Mouse (Mus musculus): ENCODE data around the gene Hnf4a. TPM values are rescaled to one million over a fixed set of nuclear protein-coding genes. Genes with fewer than 3 reads are reported as not detected.

The Hnf4a gene
- polyA plus RNA-seq (2017; shearing (Covaris generic)): not detected

GRCm38 (mm10) chr2:163506300-163507004, at the start of gene Hnf4a:
Gene Hnf4a (plus strand): TSS chr2:163506808.

GRCm38 (mm10) chr2:163472466-163472851, 34.1 kb upstream of the Hnf4a start, which contains the start of gene Fitm2:
Gene Fitm2 (minus strand): TSS chr2:163472629.

DNA sequence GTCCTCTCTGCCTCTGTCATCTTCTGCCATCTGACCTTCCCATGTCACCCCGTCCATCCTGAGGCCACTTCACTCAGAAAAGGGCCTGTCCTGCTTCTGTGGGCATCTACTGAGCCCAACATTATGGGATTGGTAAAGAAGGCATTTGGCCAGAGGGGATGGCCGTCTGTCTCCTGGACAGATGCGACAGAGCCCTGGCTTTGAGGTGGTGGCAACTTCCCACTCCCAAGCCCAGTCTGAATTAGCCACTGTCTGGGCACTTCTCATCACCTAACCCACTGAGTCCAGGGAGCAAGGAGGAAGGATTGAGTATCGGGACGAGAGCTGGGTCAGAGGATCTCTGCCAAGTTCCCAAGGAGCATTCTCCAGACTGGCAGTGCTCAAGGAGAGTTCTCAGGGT, 14.6 kb upstream of the Hnf4a start, which contains the start of gene R3hdml:
Gene R3hdml, plus strand, starts transcription at position 301 of the 400 bp plus-strand sequence.

GRCm38 (mm10) chr2:163602101-163602971, 95.7 kb downstream of the Hnf4a start, which contains the start of gene Ttpal:
Gene Ttpal (plus strand): TSS chr2:163602314.

Other genes starting within 250 kb of the Hnf4a start
- gene Jph2, start 108.8 kb upstream of the Hnf4a start, polyA plus RNA-seq (2017; shearing (Covaris generic)): not detected
- gene Oser1, start 82.1 kb upstream of the Hnf4a start, polyA plus RNA-seq (2017; shearing (Covaris generic)): 93.7 TPM
- not detected for gene Gdap1l1, start 68.3 kb upstream of the Hnf4a start, polyA plus RNA-seq (2017; shearing (Covaris generic))
- gene Fitm2, start 34.2 kb upstream of the Hnf4a start, polyA plus RNA-seq (2017; shearing (Covaris generic)): 4.1 TPM
- gene R3hdml, start 14.5 kb upstream of the Hnf4a start, polyA plus RNA-seq (2017; shearing (Covaris generic)): not detected
- 58.2 TPM for gene Ttpal, start 95.5 kb downstream of the Hnf4a start, polyA plus RNA-seq (2017; shearing (Covaris generic))
- 508 TPM for gene Serinc3, start 138.3 kb downstream of the Hnf4a start, polyA plus RNA-seq (2017; shearing (Covaris generic))
- gene Pkig, start 151.6 kb downstream of the Hnf4a start, polyA plus RNA-seq (2017; shearing (Covaris generic)): 4.4 TPM
- gene Ada, start 243.4 kb downstream of the Hnf4a start, polyA plus RNA-seq (2017; shearing (Covaris generic)): 14.0 TPM

Measured in CD4-positive, CD25-positive, alpha-beta regulatory T cell (primary cell).